Mouse (Mus musculus) testis, postnatal 14 days (tissue): ENCODE measurements around the gene Gm19684.
"Not testable (repeated sequence)": the region's sequence is repeated elsewhere in the genome, so short reads cannot be mapped to it uniquely, and the experiment has no call there.

ENCODE experiments used
- DNase-seq: peaks from one replicate; pipeline ENCODE4 v3.0.0; 2021; ENCODE audit warnings: low spot score

Gm19684 gene

GRCm38 (mm10) chr17:36131516-36132265 is 10.2 kb downstream of the Gm19684 start:
- no peak for DNase-seq

- not testable (repeated sequence) for DNase-seq
Measured at GRCm38 (mm10) chr17:36135421-36136231, 14.1 kb downstream of the Gm19684 start.

- not testable (repeated sequence) for DNase-seq
Measured at GRCm38 (mm10) chr17:36136299-36136848, 14.9 kb downstream of the Gm19684 start.

- no peak for DNase-seq
Measured at GRCm38 (mm10) chr17:36145111-36145860, 23.8 kb downstream of the Gm19684 start.

GRCm38 (mm10) chr17:36145861-36146156 is 24.3 kb downstream of the Gm19684 start:
- not testable (repeated sequence) for DNase-seq

- DNase-seq = not testable (repeated sequence)
Measured at GRCm38 (mm10) chr17:36146937-36147336, 25.5 kb downstream of the Gm19684 start.

GRCm38 (mm10) chr17:36148468-36148867 is 27.0 kb downstream of the Gm19684 start:
- DNase-seq = not testable (repeated sequence)

- DNase-seq = not testable (repeated sequence)
Measured at GRCm38 (mm10) chr17:36151200-36151599, 29.7 kb downstream of the Gm19684 start.

- no peak for DNase-seq
Measured at GRCm38 (mm10) chr17:36154271-36155149, 33.0 kb downstream of the Gm19684 start.

GRCm38 (mm10) chr17:36157782-36158181 is 36.3 kb downstream of the Gm19684 start:
- DNase-seq = not testable (repeated sequence)

- not testable (repeated sequence) for DNase-seq
Measured at GRCm38 (mm10) chr17:36158264-36158663, 36.8 kb downstream of the Gm19684 start.

- DNase-seq = no peak
Measured at GRCm38 (mm10) chr17:36161129-36162051, 39.9 kb downstream of the Gm19684 start.

- DNase-seq = not testable (repeated sequence)
Measured at GRCm38 (mm10) chr17:36166901-36167300, 45.4 kb downstream of the Gm19684 start.

- DNase-seq = no peak
Measured at GRCm38 (mm10) chr17:36167306-36168038, 46.0 kb downstream of the Gm19684 start.

GRCm38 (mm10) chr17:36168039-36168652 is 46.7 kb downstream of the Gm19684 start, which contains the start of gene Gm8909:
Gene Gm8909, minus strand, starts transcription at chr17:36168537.
- DNase-seq = no peak

GRCm38 (mm10) chr17:36169094-36169493 is 47.6 kb downstream of the Gm19684 start:
- not testable (repeated sequence) for DNase-seq

- no peak for DNase-seq
Measured at GRCm38 (mm10) chr17:36169753-36170152, 48.3 kb downstream of the Gm19684 start.

GRCm38 (mm10) chr17:36170287-36170814 is 48.9 kb downstream of the Gm19684 start:
- no peak for DNase-seq
